10 mouse cellular contexts compared by ENCODE assay signal in genomic region chr3:138713141-138713540, GRCm38 (mm10). TPM values are rescaled to one million over a fixed set of nuclear protein-coding genes. Genes with fewer than 3 reads are reported as not detected.
DNase-seq lines count a peak whose midpoint lies in the region; ATAC-seq and TF ChIP-seq lines count a peak whose summit lies in the region.
"Had no signal": no experiment of that assay in that cellular context is flagged by ENCODE, and none has a peak within 500 bp of the region (broad histone marks: within the 10 kb centered on the region; RNA-seq: fewer than 3 reads in every experiment).

No protein-coding gene starts in this region.

- H3K27me3 ChIP-seq in kidney, postnatal 0 days (ENCODE audit: insufficient read depth, low read length), result no peaks in the 10 kb centered on the region
- no peaks in the 10 kb centered on the region for H3K27me3 ChIP-seq in neural tube, embryonic 11.5 days (ENCODE audit: control insufficient read depth, insufficient read depth, low read length)
- H3K27me3 ChIP-seq in forebrain, postnatal 0 days (ENCODE audit: insufficient read depth, low read length), result no peaks in the 10 kb centered on the region
- H3K27me3 ChIP-seq: neural tube, embryonic 13.5 days had no signal

- ATAC-seq in kidney, postnatal 0 days (replicated peaks; ENCODE audit: low FRiP score, low read depth), result no peak
- ATAC-seq in neural tube, embryonic 11.5 days (ENCODE audit: insufficient read depth, low FRiP score, low TSS enrichment), result no peak
- ATAC-seq in forebrain, postnatal 0 days, result peak; percentile 52; the same call in 1 of the 2 replicates

- no peak overlapping the region for H3K4me3 ChIP-seq in kidney, postnatal 0 days (replicated peaks; ENCODE audit: low read depth, low read length)
- no peak overlapping the region for H3K4me3 ChIP-seq in neural tube, embryonic 11.5 days (ENCODE audit: low read depth, low read length)
- no peak overlapping the region for H3K4me3 ChIP-seq in forebrain, postnatal 0 days (ENCODE audit: low read depth, low read length)
- H3K4me3 ChIP-seq: neural tube, embryonic 13.5 days had no signal

- no peaks in the 10 kb centered on the region for H3K36me3 ChIP-seq in kidney, postnatal 0 days (ENCODE audit: insufficient read depth, low read length)
- no peaks in the 10 kb centered on the region for H3K36me3 ChIP-seq in neural tube, embryonic 11.5 days (ENCODE audit: control insufficient read depth, insufficient read depth, low read length)
- no peaks in the 10 kb centered on the region for H3K36me3 ChIP-seq in forebrain, postnatal 0 days (ENCODE audit: insufficient read depth)
- H3K36me3 ChIP-seq: neural tube, embryonic 13.5 days had no signal

- WGBS in kidney, postnatal 0 days, result 58% methylated on average over 6 of the region's 6 CpGs
- WGBS in neural tube, embryonic 11.5 days, result 71% methylated on average over 6 of the region's 6 CpGs
- 40% methylated on average over 6 of the region's 6 CpGs for WGBS in forebrain, postnatal 0 days

- no peak overlapping the region for H3K27ac ChIP-seq in kidney, postnatal 0 days
- H3K27ac ChIP-seq in neural tube, embryonic 11.5 days (ENCODE audit: low read depth, low read length), result no peak overlapping the region
- H3K27ac ChIP-seq in forebrain, postnatal 0 days (ENCODE audit: low read depth, low read length), result no peak overlapping the region
- H3K27ac ChIP-seq: neural tube, embryonic 13.5 days had no signal

- H3K9ac ChIP-seq in kidney, postnatal 0 days (ENCODE audit: low read depth, low read length), result no peak overlapping the region
- no peak overlapping the region for H3K9ac ChIP-seq in neural tube, embryonic 11.5 days (ENCODE audit: low read length)
- no peak overlapping the region for H3K9ac ChIP-seq in forebrain, postnatal 0 days
- H3K9ac ChIP-seq: neural tube, embryonic 13.5 days had no signal

- no peak overlapping the region for H3K4me2 ChIP-seq in kidney, postnatal 0 days (ENCODE audit: low read length)
- no peak overlapping the region for H3K4me2 ChIP-seq in neural tube, embryonic 11.5 days (ENCODE audit: low read depth)
- no peak overlapping the region for H3K4me2 ChIP-seq in forebrain, postnatal 0 days (ENCODE audit: low read depth)
- H3K4me2 ChIP-seq: neural tube, embryonic 13.5 days had no signal

- H3K9me3 ChIP-seq in kidney, postnatal 0 days (replicated peaks; ENCODE audit: low read length), result no peaks in the 10 kb centered on the region
- H3K9me3 ChIP-seq in neural tube, embryonic 11.5 days (ENCODE audit: control insufficient read depth, low read length), result no peaks in the 10 kb centered on the region
- H3K9me3 ChIP-seq in forebrain, postnatal 0 days (ENCODE audit: low read length), result no peaks in the 10 kb centered on the region
- H3K9me3 ChIP-seq: neural tube, embryonic 13.5 days had no signal

- TF ChIP-seq CTCF in kidney, postnatal 0 days (IDR thresholded peaks at IDR 0.05; ENCODE audit: low read depth), result peak; percentile 42
- peak; percentile 55 for TF ChIP-seq CTCF in forebrain, postnatal 0 days (IDR thresholded peaks at IDR 0.05; ENCODE audit: low read depth)

- no peak for DNase-seq in kidney, postnatal 0 days (ENCODE audit: low spot score)
- DNase-seq in kidney, postnatal 4 days, result no peak
- DNase-seq in neural tube, embryonic 11.5 days (ENCODE audit: low spot score), result peak; percentile 15
- DNase-seq in neural tube, embryonic 10.5 days (ENCODE audit: extremely low spot score, low spot score), result no peak
- peak; percentile 55 for DNase-seq in cerebellum, adult 9-10 months
- peak; percentile 47 for DNase-seq in forebrain, postnatal 0 days
- no peak for DNase-seq in gastrocnemius, postnatal 4 days (ENCODE audit: low spot score in 2 of 2)
- DNase-seq: kidney, adult 9 months; lung, postnatal 4 days had no signal

- no peaks in the 10 kb centered on the region for H3K4me1 ChIP-seq in kidney, postnatal 0 days (replicated peaks; ENCODE audit: insufficient read depth, low read length)
- H3K4me1 ChIP-seq in neural tube, embryonic 11.5 days (ENCODE audit: control insufficient read depth, insufficient read depth, low read length), result no peaks in the 10 kb centered on the region
- no peaks in the 10 kb centered on the region; the same call in 1 of the 2 replicates for H3K4me1 ChIP-seq in forebrain, postnatal 0 days (ENCODE audit: insufficient read depth)
- H3K4me1 ChIP-seq: neural tube, embryonic 13.5 days had no signal

RNA-seq across cellular contexts. Expression of gene Tspan5, which starts 28.9 kb away (rescaled TPM):
- 19.0 and 19.4 TPM in 2 replicates for polyA plus RNA-seq in kidney, postnatal 0 days (2015; fragmentation: Nextera tagmentation; extraction: Ambion mirVana)
- polyA plus RNA-seq in neural tube, embryonic 11.5 days (2014; fragmentation: Nextera tagmentation; extraction: Ambion mirVana), result 71.6 and 79.2 TPM in 2 replicates
- 149 and 172 TPM in 2 replicates for total RNA-seq in forebrain, postnatal 0 days (2014; rRNA removed)
- 96.8 and 123 TPM in 2 replicates for polyA plus RNA-seq in forebrain, postnatal 0 days (2015; fragmentation: Nextera tagmentation; extraction: Ambion mirVana)
- 10 to 100 TPM; 16.3 to 17.5 TPM for total RNA-seq in gastrocnemius, postnatal 4 days (2021)

Comparison
In these comparisons a context has a peak if more than half of its experiments do, and no peak if none do; other contexts are left out.
1. DNase-seq: peak in neural tube, embryonic 11.5 days (single experiment), cerebellum, adult 9-10 months (single experiment) and forebrain, postnatal 0 days (single experiment); none in kidney, postnatal 0 days (single experiment), kidney, postnatal 4 days (0 of 2), neural tube, embryonic 10.5 days (single experiment) and gastrocnemius, postnatal 4 days (0 of 2).